Mouse (Mus musculus) kidney, adult 9 months (tissue): Measurements from ENCODE around the gene Olfr608.
"Not testable (repeated sequence)": the region's sequence is repeated elsewhere in the genome, so short reads cannot be mapped to it uniquely, and the experiment has no call there.

ENCODE experiments used
- DNase-seq: peaks from one replicate; pipeline ENCODE4 v3.0.0; 2022

Olfr608 gene

DNA sequence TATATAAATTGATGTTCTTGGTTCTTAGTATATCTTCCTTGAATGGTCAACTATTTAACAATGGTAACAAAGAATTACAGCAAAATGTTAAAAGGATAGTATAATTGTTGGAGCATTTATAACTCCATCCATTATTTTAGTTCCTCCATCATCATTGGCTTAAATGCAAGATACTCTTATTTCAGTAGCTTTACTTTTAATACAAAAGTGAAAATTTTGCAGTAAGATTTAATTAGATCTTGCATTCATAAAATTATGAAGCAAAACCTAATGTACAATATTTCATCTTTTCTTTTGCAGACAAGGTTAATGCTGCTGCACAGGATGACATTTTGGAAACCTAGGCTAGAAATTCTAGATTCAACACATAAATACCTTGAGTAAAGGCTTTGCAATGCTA lies at the start of gene Olfr608:
TSS of gene Olfr608 (plus strand) at position 301 of the 400 bp plus-strand sequence.
- no peak for DNase-seq

DNA sequence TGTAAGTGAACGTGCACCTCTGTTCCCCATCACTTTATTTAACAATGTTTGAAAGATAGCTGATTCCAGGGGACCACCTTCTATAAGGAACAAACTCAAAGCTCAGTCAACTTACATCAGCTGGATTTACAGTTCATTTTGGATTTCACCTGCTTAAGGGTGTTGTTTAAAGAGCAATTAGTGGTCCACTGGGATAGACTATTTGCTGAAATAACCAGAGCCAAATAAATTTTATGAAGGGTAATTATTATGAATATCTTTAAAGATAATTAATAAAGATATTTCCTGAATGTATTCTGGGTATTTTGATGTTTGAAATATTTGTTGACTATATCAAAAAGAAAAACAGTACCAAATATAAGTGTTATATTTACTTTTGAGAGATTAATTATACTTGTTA lies 24.3 kb upstream of the Olfr608 start, which contains the start of gene Olfr605:
TSS of gene Olfr605 (minus strand) at position 101 of the 400 bp plus-strand sequence.
- no peak for DNase-seq

DNA sequence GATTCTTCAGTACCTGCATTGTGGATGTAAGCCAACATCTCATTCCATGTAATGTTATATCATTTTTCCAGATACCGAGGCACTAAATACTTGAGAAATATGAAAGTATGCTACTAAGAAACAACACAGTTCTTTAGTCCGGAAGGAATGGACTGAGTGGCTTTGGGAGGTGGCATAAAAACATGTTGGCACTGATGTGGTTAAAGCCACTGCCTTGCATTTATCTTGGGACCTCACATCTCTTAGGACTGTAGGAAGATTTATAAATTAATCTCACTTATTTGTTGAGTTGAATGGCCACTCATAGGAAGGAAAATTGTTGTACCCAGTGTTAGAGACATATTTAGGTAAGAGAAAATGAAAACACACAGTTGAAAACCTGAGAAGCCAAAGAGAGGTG lies 20.9 kb upstream of the Olfr608 start, which contains the start of gene Olfr606:
TSS of gene Olfr606 (plus strand) at position 301 of the 400 bp plus-strand sequence.
- no peak for DNase-seq

DNA sequence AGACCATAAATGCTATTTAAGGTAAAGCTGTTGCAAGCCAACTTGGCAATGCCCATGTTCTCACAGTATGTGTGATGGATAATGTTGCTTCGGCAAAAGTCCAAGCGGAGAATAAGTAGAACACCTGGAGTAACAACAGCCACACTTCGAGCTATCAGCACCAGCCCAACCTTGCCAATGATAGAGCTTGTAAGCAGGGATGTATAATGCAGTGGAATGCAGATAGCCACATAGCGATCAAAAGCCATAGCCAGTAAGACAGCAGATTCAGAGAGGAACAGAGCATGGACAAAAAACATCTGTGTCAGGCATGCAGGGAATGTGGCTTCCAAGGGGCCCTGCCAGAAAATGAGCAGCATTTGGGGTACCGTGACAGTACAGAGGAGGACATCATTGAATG lies 9.1 kb upstream of the Olfr608 start:
- no peak for DNase-seq

DNA sequence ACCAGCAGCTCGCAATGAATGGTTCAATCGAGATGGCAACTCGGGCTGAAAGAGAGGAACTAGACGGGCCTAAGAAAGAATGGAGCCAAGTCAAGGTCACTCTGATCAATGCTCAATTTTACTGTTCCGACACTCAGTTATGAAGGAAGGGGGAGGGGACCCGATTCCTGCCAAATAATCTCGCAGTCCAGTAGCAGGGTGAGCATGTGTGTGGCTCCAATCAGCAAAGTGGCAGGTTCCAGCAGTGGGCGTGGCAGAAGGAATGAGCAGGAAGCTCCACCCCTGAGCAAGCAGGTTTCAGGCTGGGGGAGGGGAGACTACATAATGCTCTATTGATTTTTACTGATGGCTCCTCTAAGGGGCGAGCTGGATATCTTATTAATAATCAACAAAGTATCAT lies 7.4 kb downstream of the Olfr608 start:
- DNase-seq: peak; percentile 52

DNA sequence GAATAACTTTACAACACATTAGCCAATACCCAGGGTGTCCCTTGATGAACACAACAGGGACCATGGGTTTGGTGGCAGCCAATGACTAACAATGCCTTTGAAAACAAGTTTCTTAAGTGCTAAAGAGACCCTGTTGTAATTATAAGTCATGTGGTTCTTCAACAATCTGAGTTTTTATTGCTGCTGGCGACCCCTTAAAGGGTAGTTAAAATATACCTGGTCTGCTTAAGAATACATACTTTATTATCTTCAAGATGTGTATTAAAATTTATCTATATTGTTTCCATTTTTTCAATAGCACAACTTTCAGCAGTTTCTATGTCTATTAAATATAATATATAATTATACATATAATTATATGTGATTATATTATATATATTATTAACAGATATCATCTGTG lies 28.3 kb downstream of the Olfr608 start, which contains the start of gene Olfr609:
TSS of gene Olfr609 (minus strand) at position 101 of the 400 bp plus-strand sequence.
- no peak for DNase-seq

DNA sequence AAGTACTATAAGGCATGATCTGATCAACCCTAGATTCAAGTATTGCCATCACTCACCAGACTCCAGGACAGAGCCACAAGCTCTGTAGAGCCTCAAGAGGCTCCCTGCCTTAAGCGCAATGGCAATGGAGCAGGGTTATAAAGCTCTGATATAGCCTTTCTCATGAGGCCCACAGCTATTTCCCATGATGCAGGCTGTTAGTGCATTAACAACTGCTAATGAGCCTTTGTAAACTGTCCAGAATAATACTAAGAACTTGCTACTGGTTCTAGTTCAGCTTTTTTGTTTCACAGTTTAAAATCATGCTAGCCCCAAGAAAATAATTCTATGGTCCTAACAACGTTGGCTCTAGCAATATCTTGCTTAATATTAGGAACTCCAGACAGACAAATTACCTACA lies 42.3 kb downstream of the Olfr608 start, which contains the start of gene Olfr610:
TSS of gene Olfr610 (minus strand) at position 101 of the 400 bp plus-strand sequence.
- no peak for DNase-seq

DNA sequence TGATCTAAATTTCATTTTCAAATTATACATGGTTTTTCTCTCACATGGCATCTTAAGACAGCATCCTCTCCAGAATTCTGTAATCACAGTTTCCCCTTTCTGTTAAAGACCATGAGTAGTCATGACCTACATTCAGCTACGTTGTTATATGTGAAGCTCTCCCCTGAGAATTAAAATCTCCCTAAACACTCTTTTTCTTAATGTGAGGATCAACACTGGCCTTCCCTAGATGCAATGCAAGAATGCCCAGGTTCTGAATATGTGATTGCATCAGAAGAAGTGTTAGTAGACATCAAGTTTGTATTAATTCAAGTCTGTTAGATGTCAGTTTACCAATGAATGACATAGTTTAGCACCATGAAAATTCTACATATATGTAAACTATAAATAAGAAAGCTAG lies 51.1 kb downstream of the Olfr608 start, which contains the start of gene Olfr611:
TSS of gene Olfr611 (minus strand) at position 101 of the 400 bp plus-strand sequence.
- not testable (repeated sequence) for DNase-seq
